Mouse (Mus musculus) layer of hippocampus, adult 8-10 months (tissue): ENCODE measurements around the gene Pax6. TPM values are rescaled to one million over a fixed set of nuclear protein-coding genes. Genes with fewer than 3 reads are reported as not detected.

ENCODE experiments used
- DNase-seq, 2 experiments: peaks; one replicate each; pipeline ENCODE4 v3.0.0; 2022; ENCODE audit warnings: low spot score in 2 of 2
- total RNA-seq, 4 experiments: library from RNA; stranded (reverse); gene quantifications; 2 replicates each; pipeline ENCODE4 v1.2.4; 2022

Gene Pax6
- total RNA-seq, 4 experiments from 2014 or later, result 12.5 to 17.6 (median 12.8) TPM

DNA sequence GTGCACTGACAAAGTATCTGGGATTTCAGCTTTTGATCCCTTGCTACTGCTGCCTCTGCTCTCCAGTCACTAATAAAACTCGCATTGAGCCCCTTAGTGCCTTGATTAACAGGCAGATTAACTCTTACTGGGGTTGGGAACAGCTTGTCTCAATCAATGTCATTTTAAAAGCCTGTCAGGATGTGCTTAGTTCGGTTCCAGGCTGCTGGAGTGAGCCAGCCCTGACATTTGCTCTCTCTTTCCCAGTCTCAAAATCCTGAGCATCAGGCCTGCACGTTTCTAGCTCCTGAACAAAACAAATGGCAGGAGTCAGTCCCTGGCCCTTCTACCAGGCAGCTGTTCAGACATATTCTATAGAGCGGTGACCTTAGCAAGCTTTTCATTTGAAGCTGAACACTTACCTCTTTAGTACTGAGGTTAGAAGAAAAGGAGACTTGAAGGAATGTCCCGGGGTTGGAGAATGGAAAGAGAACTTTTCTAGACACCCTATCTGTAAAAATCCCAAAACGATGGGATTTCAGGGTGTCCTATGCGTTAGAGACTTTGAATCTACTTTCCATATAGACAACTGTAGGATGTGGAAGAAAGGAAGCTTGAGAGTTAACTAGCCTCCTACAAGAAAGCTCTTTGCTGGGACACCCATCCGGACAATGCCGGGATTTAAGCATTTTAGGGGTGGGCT is 2.6 kb downstream of the Pax6 start:
- DNase-seq, result no peak

- no peak for DNase-seq
Observed at GRCm38 (mm10) chr2:105671798-105672595, 3.3 kb downstream of the Pax6 start.

DNA sequence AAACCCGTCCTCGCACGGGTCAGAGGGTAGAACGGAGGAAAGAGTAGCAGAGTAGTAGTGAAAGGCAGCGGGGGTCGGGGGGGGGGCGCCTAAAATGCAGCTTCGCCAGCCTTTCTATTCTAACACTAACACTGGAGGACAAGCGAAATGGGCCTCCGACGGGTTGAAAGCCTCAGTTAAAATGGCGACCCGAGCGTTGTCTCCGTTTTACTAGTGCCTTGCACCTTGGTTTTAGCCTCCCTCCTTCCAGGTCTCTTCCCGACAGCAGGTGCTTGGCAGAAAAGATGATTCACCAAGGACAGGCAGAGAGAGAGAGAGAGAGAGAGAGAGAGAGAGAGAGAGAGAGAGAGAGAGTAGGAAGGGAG is 3.9 kb downstream of the Pax6 start:
- DNase-seq, result no peak

- no peak for DNase-seq
Observed at GRCm38 (mm10) chr2:105673054-105673453, 4.4 kb downstream of the Pax6 start.

- no peak for DNase-seq
Observed at GRCm38 (mm10) chr2:105673631-105674060, 4.9 kb downstream of the Pax6 start.

DNA sequence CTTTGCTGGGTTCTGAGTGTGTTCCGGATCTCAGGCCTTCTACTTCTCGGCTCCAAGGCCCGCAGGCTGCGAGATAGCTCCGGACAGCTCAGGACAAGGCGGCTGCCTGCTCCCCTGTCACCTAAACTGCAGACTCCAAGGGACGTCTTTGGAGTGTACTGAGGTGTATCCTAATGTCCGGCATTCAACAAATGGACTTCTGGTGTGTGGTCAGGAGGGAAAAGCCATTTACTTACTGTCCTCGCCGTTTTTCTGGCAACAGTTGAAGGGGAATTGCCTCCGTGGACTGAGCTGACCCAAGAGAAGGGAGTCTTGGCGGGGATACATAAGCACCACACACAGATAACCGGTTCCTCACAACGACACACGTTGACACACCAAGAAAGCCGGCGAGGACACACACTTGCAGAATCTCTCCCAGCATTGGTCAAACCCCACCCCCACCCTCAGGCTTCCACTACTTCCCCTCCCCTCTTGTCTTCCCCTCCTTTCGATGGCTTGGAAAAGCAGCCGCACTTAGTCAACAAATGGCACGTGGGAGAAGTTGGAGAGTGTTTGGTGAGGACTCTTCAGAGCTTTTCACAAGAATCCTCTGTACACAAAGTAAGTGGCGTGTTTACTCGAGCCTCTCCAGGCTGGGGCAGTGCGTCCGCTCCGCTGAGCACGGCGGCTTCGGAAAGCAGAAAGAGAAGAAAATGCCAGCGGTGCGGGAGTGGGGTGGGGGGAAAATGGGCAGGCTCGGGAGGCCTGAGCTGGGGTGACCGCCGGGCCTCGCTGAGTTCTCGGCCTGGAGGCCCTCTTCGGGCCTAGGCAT is 5.6 kb downstream of the Pax6 start:
- no peak for DNase-seq

DNA sequence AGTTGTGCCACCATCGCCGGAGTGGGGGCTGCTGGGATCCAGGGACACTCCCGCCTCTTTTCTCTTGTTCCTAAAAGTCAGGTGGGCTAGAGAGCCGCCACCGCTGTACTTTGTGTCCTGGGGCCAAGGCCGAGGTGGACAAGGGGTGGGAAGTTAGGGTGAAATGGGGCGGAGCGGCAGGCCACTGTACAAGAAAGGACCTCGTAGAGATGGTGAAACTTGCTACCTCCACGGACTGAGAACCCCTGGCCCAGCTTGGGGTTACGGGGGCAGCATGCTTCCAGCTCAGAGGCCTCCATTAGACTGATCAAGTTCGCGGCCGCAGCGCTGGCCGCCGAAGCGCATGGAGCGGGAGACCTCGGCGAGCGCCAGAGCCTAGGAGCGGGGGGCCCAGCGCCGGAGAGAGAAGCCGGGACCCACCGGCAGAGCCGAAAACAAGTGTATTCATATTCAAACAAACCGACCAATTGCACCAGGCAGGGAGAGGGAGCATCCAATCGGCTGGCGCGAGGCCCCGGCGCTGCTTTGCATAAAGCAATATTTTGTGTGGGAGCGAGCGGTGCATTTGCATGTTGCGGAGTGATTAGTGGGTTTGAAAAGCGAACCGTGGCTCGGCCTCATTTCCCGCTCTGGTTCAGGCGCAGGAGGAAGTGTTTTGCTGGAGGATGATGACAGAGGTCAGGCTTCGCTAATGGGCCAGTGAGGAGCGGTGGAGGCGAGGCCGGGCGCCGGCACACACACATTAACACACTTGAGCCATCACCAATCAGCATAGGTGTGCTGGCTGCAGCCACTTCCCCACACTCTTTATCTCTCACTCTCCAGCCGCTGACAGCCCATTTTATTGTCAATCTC is 6.4 kb downstream of the Pax6 start:
- peak; percentile 81 to 87 for DNase-seq

- no peak for DNase-seq
Observed at GRCm38 (mm10) chr2:105675730-105676079, 7.0 kb downstream of the Pax6 start.

DNA sequence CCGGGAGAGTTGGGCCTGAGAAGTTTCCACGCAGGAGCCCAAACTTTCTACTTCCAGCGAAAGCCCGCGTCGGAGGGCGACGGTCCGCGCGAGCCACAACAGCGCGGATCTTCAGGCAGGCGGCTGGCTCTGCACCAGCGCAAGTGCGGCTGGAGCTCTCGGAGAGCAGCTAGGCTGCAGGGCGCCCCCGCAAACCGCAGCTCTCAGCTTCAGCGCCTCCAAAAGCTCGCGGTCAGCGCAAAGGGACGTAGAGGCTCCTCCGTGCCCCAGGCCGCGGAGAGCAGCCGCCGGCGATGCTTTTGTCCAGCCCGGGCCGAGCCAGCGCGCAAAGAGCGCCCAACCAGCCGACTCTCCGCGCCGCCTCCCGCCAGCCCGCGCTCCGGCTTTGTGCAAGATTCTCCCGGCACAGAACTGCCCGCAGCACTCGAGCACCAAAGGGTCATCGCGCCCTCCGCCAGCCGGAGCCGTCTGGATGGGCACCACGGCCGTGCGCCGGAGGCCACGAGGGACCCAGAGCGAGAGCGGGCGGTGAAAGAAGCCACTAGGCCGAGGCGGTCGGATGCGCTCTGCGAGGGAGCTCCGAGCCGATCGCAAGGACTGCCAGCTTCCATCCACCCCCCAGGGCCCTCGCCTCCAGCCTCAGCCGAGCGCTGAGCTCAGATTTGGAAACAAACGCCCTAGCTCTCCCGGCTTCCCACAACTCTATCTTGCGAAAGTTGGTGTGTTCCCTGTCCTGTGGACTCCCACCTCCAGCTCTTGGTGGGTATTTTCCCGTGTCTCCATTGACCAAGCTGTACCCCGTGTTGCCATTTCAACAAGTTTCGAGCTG is 7.6 kb downstream of the Pax6 start:
- no peak for DNase-seq

DNA sequence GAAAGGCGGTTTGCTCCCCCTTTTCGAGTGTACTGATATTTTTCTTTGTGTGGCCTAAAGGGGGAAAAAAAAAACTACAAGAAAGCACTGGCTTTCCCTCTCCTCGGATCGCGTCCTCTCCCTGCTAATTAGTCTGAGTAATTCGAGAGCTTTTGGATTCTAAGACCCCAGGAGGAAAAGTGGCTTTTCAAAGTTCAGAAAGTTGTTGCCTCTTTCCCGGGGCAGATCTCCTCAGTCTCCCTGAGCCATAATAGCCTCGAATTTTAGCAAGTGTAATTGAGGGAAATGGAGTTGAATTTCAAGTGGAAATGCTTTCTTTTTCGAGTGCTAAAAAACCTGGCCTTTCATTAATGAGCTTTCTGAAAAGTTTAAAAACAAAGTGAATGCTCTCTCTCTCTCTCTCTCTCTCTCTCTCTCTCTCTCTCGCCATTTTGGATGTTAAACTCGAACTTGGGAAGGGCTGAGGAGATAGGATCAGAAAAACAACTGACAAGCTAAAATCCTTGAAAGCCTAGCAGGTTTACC is 8.3 kb downstream of the Pax6 start:
- DNase-seq, result no peak

GRCm38 (mm10) chr2:105677434-105678105 is 8.9 kb downstream of the Pax6 start:
- no peak for DNase-seq

DNA sequence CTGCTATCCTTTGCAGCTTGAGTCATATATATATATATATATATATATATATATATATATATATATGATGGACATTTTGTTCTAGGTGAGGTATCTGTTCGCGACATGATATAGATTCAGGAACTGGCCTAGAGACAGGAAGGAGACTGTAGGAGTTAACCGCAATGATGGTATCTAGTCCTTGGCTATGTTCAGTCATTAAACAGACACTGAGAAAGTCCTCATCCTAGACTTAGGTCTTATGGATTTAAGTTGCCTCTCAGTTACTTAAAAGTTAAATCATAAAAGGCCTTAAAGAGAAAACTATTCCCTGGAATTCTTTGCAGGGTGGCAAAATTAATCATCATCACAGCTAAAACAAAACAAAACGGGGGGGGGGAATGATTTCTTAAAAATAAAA is 9.6 kb downstream of the Pax6 start:
- no peak for DNase-seq

- DNase-seq, result no peak
Observed at GRCm38 (mm10) chr2:105678880-105679321, 10.2 kb downstream of the Pax6 start.

GRCm38 (mm10) chr2:105679331-105679730 is 10.6 kb downstream of the Pax6 start:
- DNase-seq, result no peak

DNA sequence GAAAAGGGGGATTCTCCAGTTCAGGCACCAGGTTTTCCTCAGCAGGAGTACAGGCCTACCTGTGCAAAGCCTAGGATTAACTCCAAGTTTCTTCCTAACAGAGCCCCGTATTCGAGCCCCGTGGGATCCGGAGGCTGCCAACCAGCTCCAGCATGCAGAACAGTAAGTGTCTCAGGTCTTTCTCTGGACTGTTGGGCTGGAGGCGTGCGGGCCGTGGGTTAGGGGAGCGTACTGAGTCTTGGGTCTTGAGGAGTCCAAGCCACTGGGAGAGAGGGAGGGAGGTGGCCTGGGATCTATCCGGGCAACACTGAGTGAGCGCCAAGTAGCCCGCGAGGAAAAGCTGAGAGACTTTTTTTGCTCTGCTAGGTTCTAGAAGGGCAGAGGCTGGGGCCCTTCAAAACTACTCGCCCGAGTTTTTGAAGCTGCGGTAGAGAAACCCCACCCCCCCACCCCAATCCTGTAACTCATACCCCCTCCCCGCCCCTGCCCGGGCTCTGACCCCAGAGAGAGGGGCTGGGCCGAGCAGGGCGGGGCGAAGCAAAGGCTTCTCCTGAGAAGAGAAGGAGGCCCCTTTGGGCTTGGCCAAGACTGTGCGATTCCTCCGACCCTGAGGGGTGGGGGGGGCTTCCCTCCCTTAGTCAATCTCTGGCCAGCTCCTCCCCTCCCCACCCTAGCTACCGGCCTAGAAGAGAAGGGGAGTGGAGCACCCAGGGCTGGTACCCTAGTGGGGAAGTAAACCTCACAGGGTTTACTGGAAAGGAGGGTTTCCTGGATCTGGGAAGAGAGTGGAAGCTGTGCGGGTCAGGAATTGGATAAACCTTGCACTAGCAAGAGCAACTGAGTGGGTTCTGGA is 11.7 kb downstream of the Pax6 start:
- DNase-seq, result no peak

GRCm38 (mm10) chr2:105680999-105681710 is 12.5 kb downstream of the Pax6 start:
- no peak for DNase-seq

- no peak for DNase-seq
Observed at GRCm38 (mm10) chr2:105682011-105682501, 13.4 kb downstream of the Pax6 start.
